ENCODE assay signal across 9 mouse cellular contexts in genomic region chr13:99458658-99459386, GRCm38 (mm10). TPM values are rescaled to one million over a fixed set of nuclear protein-coding genes. Genes with fewer than 3 reads are reported as not detected.
DNase-seq lines count a peak whose midpoint lies in the region; ATAC-seq and TF ChIP-seq lines count a peak whose summit lies in the region.
"Had no signal": no experiment of that assay in that cellular context is flagged by ENCODE, and none has a peak within 500 bp of the region (broad histone marks: within the 10 kb centered on the region; RNA-seq: fewer than 3 reads in every experiment).

No protein-coding gene starts in this region.

- H3K4me2 ChIP-seq in forebrain, embryonic 12.5 days = no peak overlapping the region
- no peak overlapping the region for H3K4me2 ChIP-seq in midbrain, postnatal 0 days (ENCODE audit: low read depth, low read length, poor library complexity, severe bottlenecking)

- peaks cover 16% of the 10 kb centered on the region for H3K4me1 ChIP-seq in cerebellum, adult 2 months (ENCODE audit: control insufficient read depth, insufficient read depth, low read length)
- peaks cover 30% of the 10 kb centered on the region for H3K4me1 ChIP-seq in forebrain, embryonic 12.5 days
- no peaks in the 10 kb centered on the region for H3K4me1 ChIP-seq in midbrain, postnatal 0 days (ENCODE audit: insufficient read depth, low read length)

- H3K4me3 ChIP-seq in cerebellum, adult 2 months (replicated peaks; ENCODE audit: insufficient read depth, low read depth, low read length) = no peak overlapping the region
- no peak overlapping the region for H3K4me3 ChIP-seq in forebrain, embryonic 12.5 days (replicated peaks)
- H3K4me3 ChIP-seq in midbrain, postnatal 0 days (ENCODE audit: low read depth, low read length) = no peak overlapping the region

- TF ChIP-seq CTCF in cerebellum, adult 2 months (IDR thresholded peaks at IDR 0.05; ENCODE audit: borderline replicate concordance, insufficient read depth, low read depth, low read length) = no peak
- no peak for TF ChIP-seq CTCF in midbrain, postnatal 0 days (IDR thresholded peaks at IDR 0.05)

- H3K36me3 ChIP-seq in forebrain, embryonic 12.5 days (replicated peaks) = peaks cover 28% of the 10 kb centered on the region
- no peaks in the 10 kb centered on the region for H3K36me3 ChIP-seq in midbrain, postnatal 0 days (ENCODE audit: insufficient read depth, low read length)

- no peak overlapping the region for H3K27ac ChIP-seq in cerebellum, adult 2 months (ENCODE audit: insufficient read depth, low read length)
- H3K27ac ChIP-seq in forebrain, embryonic 12.5 days = peak overlapping the region; percentile 87
- H3K27ac ChIP-seq in midbrain, postnatal 0 days (ENCODE audit: low read depth, low read length) = 0 out of 2 replicates have a peak overlapping the region, but pooled peaks have one; percentile 18
- H3K27ac ChIP-seq: liver, embryonic 14.5 days had no signal

- DNase-seq in layer of hippocampus, postnatal 36 days = peak; percentile 55 to 56
- DNase-seq in layer of hippocampus, postnatal 25 days (ENCODE audit: extremely low spot score in 1 of 2, low spot score in 1 of 2) = no peak
- peak; percentile 59 to 79 for DNase-seq in cerebellum, adult 2 months
- DNase-seq in midbrain, postnatal 0 days (ENCODE audit: low spot score) = peak; percentile 90
- no peak for DNase-seq in gastrocnemius, postnatal 25 days
- no peak for DNase-seq in spleen, postnatal 4 days (ENCODE audit: low spot score in 2 of 2)
- DNase-seq: heart, adult 11 months had no signal

- no peaks in the 10 kb centered on the region for H3K9me3 ChIP-seq in forebrain, embryonic 12.5 days
- H3K9me3 ChIP-seq in midbrain, postnatal 0 days (ENCODE audit: low read length) = no peaks in the 10 kb centered on the region

- ATAC-seq in forebrain, embryonic 12.5 days (ENCODE audit: low FRiP score) = peak; percentile 84; the same call in 1 of the 2 replicates
- ATAC-seq in midbrain, postnatal 0 days (ENCODE audit: low FRiP score) = peak; percentile 59; the same call in 1 of the 2 replicates

- no peak overlapping the region for H3K9ac ChIP-seq in forebrain, embryonic 12.5 days
- no peak overlapping the region for H3K9ac ChIP-seq in midbrain, postnatal 0 days (replicated peaks; ENCODE audit: low read length, poor library complexity, severe bottlenecking)
- H3K9ac ChIP-seq: liver, embryonic 14.5 days had no signal

- WGBS in cerebellum, adult 2 months = 32% methylated on average over 12 of the region's 12 CpGs
- 68% methylated on average over 12 of the region's 12 CpGs for WGBS in forebrain, embryonic 12.5 days
- WGBS in midbrain, postnatal 0 days = 53% methylated on average over 12 of the region's 12 CpGs

- H3K27me3 ChIP-seq in cerebellum, adult 2 months (ENCODE audit: control insufficient read depth, insufficient read depth, low read length) = no peaks in the 10 kb centered on the region
- H3K27me3 ChIP-seq in forebrain, embryonic 12.5 days = no peaks in the 10 kb centered on the region
- H3K27me3 ChIP-seq in midbrain, postnatal 0 days (ENCODE audit: insufficient read depth, low read length) = no peaks in the 10 kb centered on the region

- TF ChIP-seq POLR2A in cerebellum, adult 2 months (IDR thresholded peaks at IDR 0.05; ENCODE audit: borderline replicate concordance, insufficient read depth, low read length) = no peak

RNA-seq across cellular contexts. Expression of gene Map1b, which starts 57.5 kb away (rescaled TPM):
- 100 to 1,000 TPM; 679 to 727 TPM for total RNA-seq in layer of hippocampus, postnatal 36 days (2021)
- 100 to 1,000 TPM; 620 to 712 TPM for total RNA-seq in layer of hippocampus, postnatal 25 days (2021)
- polyA plus RNA-seq in cerebellum, adult 2 months (2012; rRNA removed) = 155 and 166 TPM in 2 replicates
- polyA plus RNA-seq in forebrain, embryonic 12.5 days (2016; fragmentation: Nextera tagmentation; extraction: Ambion mirVana) = 1,306 and 1,372 TPM in 2 replicates
- total RNA-seq in midbrain, postnatal 0 days (2014; rRNA removed) = 913 and 940 TPM in 2 replicates
- polyA plus RNA-seq in midbrain, postnatal 0 days (2015; fragmentation: Nextera tagmentation; extraction: Ambion mirVana) = 1,865 and 2,125 TPM in 2 replicates
- total RNA-seq in gastrocnemius, postnatal 25 days (2021) = 10 to 100 TPM; 12.0 to 12.9 TPM

Comparison
In these comparisons a context has a peak if more than half of its experiments do, and no peak if none do; other contexts are left out.
1. DNase-seq: peak in layer of hippocampus, postnatal 36 days (2 of 2), cerebellum, adult 2 months (2 of 2) and midbrain, postnatal 0 days (single experiment); none in layer of hippocampus, postnatal 25 days (0 of 2), gastrocnemius, postnatal 25 days (single experiment) and spleen, postnatal 4 days (0 of 2).
2. RNA of gene Map1b, which starts 57.5 kb away (total RNA-seq): 913 to 940 TPM in midbrain, postnatal 0 days, 679 to 727 TPM in layer of hippocampus, postnatal 36 days and 620 to 712 TPM in layer of hippocampus, postnatal 25 days; 12.0 to 12.9 TPM in gastrocnemius, postnatal 25 days; every median in the first group is over 10 times any median in the second.